Mouse (Mus musculus) embryonic facial prominence, embryonic 12.5 days (tissue): ENCODE results near the gene Gm15217. TPM values are rescaled to one million over a fixed set of nuclear protein-coding genes. Genes with fewer than 3 reads are reported as not detected.
A peak's percentile ranks its signal among the peaks of the same experiment; 100 is the strongest.

Experiments
- ATAC-seq: fragments of 200-750 bp; cut with Nextera tagmentation; 2 replicates; pipeline ENCODE4 v1.8.0; 2017; ENCODE audit not compliant: insufficient number of reproducible peaks, insufficient read depth, low FRiP score, low TSS enrichment
- H3K27ac ChIP-seq: fragments of 300-500 bp; sonication (generic); 2 replicates; pipeline ENCODE4 v1.5.1; 2016; ENCODE audit warnings: mild to moderate bottlenecking
- H3K27me3 ChIP-seq: fragments of 300-500 bp; sonication (generic); 2 replicates; pipeline ENCODE4 v1.6.1; 2016; ENCODE audit warnings: mild to moderate bottlenecking, moderate library complexity
- H3K36me3 ChIP-seq: fragments of 300-500 bp; sonication (generic); 2 replicates; pipeline ENCODE4 v1.6.1; 2016; ENCODE audit warnings: mild to moderate bottlenecking
- H3K4me1 ChIP-seq: fragments of 300-500 bp; sonication (generic); 2 replicates; pipeline ENCODE4 v1.6.1; 2016
- H3K4me2 ChIP-seq: fragments of 300-500 bp; sonication (generic); replicated peaks from 2 replicates; pipeline ENCODE4 v1.6.1; 2016; ENCODE audit warnings: mild to moderate bottlenecking, moderate library complexity
- H3K4me3 ChIP-seq: fragments of 300-500 bp; sonication (generic); 2 replicates; pipeline ENCODE4 v1.5.1; 2016; ENCODE audit warnings: mild to moderate bottlenecking
- H3K9ac ChIP-seq: fragments of 300-500 bp; sonication (generic); 2 replicates; pipeline ENCODE4 v1.6.1; 2016; ENCODE audit warnings: mild to moderate bottlenecking, moderate library complexity
- H3K9me3 ChIP-seq: fragments of 300-500 bp; sonication (generic); 2 replicates; pipeline ENCODE4 v1.6.1; 2016; ENCODE audit warnings: mild to moderate bottlenecking, moderate library complexity
- WGBS: fragments of 180-500 bp; shearing (Covaris S2); methylation state at CpG from one replicate; pipeline ENCODE4 v1.1.7; 2016; 5-methylcytosine and 5-hydroxymethylcytosine counted together
- polyA plus RNA-seq: library from polyadenylated mRNA; unstranded; fragments of >200 nt; fragmentation: Nextera tagmentation; extraction: Ambion mirVana; gene quantifications from 2 replicates; pipeline ENCODE4 v1.2.1, GENCODE M21; 2016

Gm15217 gene
- polyA plus RNA-seq = 0.23 and 0.36 TPM in 2 replicates

DNA sequence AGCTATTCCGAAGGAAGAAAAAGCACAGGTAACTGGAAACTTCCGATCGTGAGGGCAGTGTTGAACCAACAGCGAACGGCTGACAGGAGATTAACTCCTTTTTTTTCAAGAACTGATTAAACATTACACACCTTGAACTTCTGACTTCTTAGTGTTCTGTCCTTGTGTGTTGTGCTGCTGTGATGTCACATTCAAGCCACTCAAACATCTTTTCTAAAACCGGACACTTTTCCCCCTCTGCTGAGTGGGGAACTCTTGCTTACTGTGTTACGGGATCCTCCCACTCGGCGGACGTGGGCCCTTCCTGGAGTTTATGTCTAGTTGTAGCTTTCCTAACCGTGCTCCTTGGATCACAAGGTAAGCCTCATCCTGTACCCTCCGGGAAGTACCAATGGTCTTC lies at the start of gene Gm15217:
Gm15217 (plus strand) TSS at position 130 of the 400 bp plus-strand sequence.
- Histone ChIP-seq H3K4me1 (peaks cover 31% of the 10 kb centered on the region), H3K27me3 (0 out of 2 replicates have a peak, but pooled peaks cover 2% of the 10 kb centered on the region), H3K9ac (peak within 1 kb of the TSS; percentile 43), H3K27ac (peak within 1 kb of the TSS; percentile 47; the same call in 1 of the 2 replicates), H3K36me3 (peaks cover 14% of the 10 kb centered on the region), H3K4me2 (peak within 1 kb of the TSS; percentile 60), H3K4me3 (peak within 1 kb of the TSS; percentile 25), H3K9me3 (no peaks in the 10 kb centered on the region)
- 80% methylated on average over 12 of the region's 12 CpGs for WGBS
- ATAC-seq = no peak

DNA sequence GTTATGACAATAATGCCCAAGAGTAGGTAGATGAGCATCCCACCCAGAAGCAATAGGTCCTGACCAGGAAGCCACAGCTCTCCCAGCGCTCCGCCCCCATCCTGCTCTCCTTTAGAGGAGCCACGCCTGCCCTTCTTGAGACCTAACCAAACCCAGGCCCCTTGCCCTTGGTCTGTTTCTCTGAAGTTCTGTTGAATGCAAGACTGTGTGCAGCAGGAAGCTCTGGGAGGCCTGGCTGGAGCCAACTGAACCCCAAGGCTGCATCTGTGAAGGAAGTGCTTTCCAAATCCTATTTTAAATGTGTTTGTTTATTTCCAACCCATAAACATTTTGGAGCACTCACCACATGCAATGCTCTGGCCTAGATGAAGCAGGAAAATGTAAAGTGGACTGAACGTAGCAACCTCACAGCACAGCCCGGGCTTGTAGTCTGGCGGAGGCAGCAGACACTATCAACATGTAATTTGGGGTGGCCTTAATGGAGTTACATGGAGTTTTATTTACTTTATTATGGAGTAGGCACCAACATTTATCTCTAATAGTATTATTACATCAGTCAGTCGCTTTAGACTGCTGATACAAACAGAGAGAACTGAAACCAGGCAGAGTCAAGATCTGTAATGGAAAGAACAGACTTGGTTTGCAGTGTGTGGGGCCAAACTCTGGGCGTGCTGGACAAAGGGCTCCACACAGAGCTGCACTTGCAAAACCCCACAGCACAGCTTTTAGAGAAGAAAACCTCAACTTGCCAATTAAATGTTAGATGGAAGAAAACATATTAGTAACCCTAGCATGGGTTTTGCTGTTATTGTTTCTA lies 45.6 kb upstream of the Gm15217 start:
- H3K9ac ChIP-seq = no peak overlapping the region
- WGBS = 76% methylated on average over 8 of the region's 8 CpGs
- no peak for ATAC-seq
- no peaks in the 10 kb centered on the region for H3K27me3 ChIP-seq
- H3K9me3 ChIP-seq = no peaks in the 10 kb centered on the region
- no peak overlapping the region for H3K4me2 ChIP-seq
- H3K4me1 ChIP-seq = no peaks in the 10 kb centered on the region
- H3K27ac ChIP-seq = no peak overlapping the region
- no peak overlapping the region for H3K4me3 ChIP-seq
- H3K36me3 ChIP-seq = no peaks in the 10 kb centered on the region

DNA sequence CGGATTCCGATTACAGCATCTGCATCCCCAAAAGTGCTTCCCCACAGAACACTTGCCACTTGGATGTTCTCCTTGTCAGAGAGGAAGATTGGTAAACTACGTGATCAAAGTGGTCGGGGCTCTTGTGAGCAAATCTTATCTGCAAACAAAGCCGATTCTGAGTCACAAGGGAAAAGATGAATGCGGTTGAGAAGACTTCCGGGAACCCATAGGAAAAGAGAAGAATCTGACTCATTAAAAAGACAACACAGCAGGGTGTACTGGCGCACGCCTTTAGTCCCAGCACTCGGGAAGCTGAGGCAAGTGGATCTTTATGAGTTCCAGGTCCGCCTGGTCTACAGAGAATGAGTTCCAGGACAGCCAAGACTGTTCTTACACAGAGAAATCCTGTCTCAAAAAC lies 40.4 kb upstream of the Gm15217 start:
- H3K4me2 ChIP-seq = no peak overlapping the region
- no peak overlapping the region for H3K9ac ChIP-seq
- no peaks in the 10 kb centered on the region for H3K9me3 ChIP-seq
- WGBS = 80% methylated on average over 11 of the region's 11 CpGs
- no peak overlapping the region for H3K4me3 ChIP-seq
- no peaks in the 10 kb centered on the region for H3K36me3 ChIP-seq
- H3K27me3 ChIP-seq = no peaks in the 10 kb centered on the region
- H3K27ac ChIP-seq = no peak overlapping the region
- ATAC-seq = no peak
- H3K4me1 ChIP-seq = no peaks in the 10 kb centered on the region

DNA sequence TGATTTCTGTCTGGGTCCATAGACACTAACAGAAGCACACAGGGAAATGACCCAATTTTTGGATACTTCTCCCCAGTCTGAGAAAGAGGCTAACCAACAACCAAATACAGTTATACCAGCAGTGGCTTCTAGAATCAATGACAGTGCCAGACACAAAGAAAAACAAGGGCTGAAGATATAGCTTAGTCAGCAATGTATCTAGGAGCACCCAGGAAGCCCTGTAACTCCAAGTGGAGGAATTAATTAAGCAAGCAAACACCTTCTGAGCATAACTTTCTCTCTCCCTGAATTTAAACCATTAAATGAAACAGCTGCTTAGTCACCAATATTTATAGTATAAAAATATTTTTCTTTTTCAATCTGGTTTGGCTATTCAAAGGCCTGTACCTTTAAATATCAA lies 34.5 kb upstream of the Gm15217 start:
- H3K4me3 ChIP-seq = no peak overlapping the region
- H3K9me3 ChIP-seq = peaks cover 6% of the 10 kb centered on the region; the same call in 1 of the 2 replicates
- H3K9ac ChIP-seq = no peak overlapping the region
- no peak overlapping the region for H3K4me2 ChIP-seq
- H3K36me3 ChIP-seq = no peaks in the 10 kb centered on the region
- H3K27ac ChIP-seq = no peak overlapping the region
- H3K4me1 ChIP-seq = no peaks in the 10 kb centered on the region
- H3K27me3 ChIP-seq = no peaks in the 10 kb centered on the region
- no peak for ATAC-seq

DNA sequence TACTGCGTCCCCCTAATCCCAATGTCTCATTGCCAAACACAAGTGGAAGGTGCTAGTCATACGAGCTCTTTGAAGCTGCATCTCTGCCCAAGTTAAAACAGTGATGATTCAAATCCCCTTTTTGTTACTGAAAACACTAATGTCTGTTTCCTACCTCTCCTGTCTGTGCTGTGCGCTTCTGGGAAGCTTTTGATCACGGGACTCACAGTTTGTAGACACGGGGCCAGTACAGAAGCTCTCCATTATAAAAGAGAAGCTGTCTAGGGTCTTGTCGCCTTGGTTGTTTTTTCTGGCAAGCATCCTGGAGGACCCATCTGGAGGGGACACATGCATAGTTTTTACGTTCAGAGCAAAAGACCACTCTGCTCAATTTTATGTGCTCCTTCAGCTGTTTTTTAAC lies 21.9 kb upstream of the Gm15217 start:
- ATAC-seq = no peak

DNA sequence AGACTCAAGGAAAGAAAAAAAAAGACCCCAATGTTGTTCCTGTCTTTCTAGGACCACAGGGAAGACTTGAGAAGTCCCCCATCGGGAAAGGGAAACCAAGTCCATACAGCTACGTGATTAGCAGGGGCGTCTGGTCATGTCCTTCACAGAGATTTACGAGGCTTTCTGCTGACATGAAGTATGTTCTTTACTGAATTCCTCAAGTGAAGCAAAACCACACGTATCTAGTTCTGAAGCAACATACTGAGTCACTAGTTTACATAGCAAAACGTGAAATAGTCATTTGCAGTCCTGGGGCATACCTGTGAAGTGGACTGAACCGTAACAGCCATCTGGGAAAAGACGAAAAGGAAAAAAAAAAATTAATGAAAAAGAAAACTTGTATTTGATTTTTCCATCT lies 21.5 kb upstream of the Gm15217 start:
- Histone ChIP-seq H3K4me1 (no peaks in the 10 kb centered on the region), H3K4me2 (no peak overlapping the region), H3K9me3 (no peaks in the 10 kb centered on the region), H3K27ac (no peak overlapping the region), H3K9ac (no peak overlapping the region), H3K36me3 (no peaks in the 10 kb centered on the region), H3K27me3 (no peaks in the 10 kb centered on the region), H3K4me3 (no peak overlapping the region)
- WGBS = 79% methylated on average over 8 of the region's 8 CpGs
- ATAC-seq = no peak

More for the DNA sequence above, 21.9 kb upstream of the Gm15217 start:
- Histone ChIP-seq H3K9me3 (no peaks in the 10 kb centered on the region), H3K4me1 (no peaks in the 10 kb centered on the region), H3K27me3 (no peaks in the 10 kb centered on the region), H3K4me2 (no peak overlapping the region), H3K4me3 (no peak overlapping the region), H3K27ac (no peak overlapping the region), H3K36me3 (no peaks in the 10 kb centered on the region), H3K9ac (no peak overlapping the region)
- 74% methylated on average over 7 of the region's 7 CpGs for WGBS

DNA sequence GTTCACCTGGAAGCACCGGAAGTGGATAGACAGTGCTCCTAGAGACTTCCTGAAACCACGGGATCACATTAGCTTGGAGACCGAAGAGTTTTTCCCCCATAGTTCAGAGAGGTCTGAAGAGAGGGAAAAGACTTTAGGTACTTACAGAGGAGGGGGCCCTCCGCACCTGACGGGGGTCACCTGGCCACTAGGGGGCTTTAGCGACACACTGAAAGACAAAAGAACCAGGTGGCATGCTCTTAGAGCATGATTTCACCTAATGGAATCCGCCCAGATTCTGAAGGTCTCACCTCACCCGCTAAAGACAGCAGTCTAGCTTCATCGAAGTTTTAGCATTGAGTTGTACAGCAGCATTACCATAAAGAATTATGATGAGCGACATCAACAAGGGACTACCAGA lies 16.0 kb upstream of the Gm15217 start:
- Histone ChIP-seq H3K4me2 (0 out of 2 replicates have a peak overlapping the region, but pooled peaks have one; percentile 3), H3K4me1 (0 out of 2 replicates have a peak, but pooled peaks cover 4% of the 10 kb centered on the region), H3K27me3 (no peaks in the 10 kb centered on the region), H3K36me3 (no peaks in the 10 kb centered on the region), H3K4me3 (no peak overlapping the region), H3K27ac (no peak overlapping the region), H3K9me3 (no peaks in the 10 kb centered on the region), H3K9ac (no peak overlapping the region)
- ATAC-seq = no peak
- 34% methylated on average over 10 of the region's 10 CpGs for WGBS

DNA sequence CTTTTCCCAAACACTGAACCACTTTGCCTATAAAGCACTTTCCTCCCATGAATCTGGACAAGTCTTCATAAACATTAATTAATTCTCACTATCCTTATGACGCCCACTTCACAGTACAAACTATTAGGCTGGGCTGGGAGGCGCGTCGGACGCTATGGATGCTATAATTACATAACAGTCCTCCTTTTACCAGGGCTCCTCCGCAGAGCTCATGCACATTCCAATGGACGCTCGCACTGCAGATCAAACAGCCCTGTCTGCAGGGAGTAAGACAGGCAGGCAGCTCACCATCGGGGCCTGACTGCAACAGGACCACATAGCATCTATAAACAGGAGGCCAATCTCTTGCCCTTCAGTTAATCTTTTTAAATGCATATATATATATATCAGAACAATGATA lies 6.8 kb upstream of the Gm15217 start:
- no peaks in the 10 kb centered on the region for H3K9me3 ChIP-seq
- H3K9ac ChIP-seq = no peak overlapping the region
- H3K27ac ChIP-seq = no peak overlapping the region
- ATAC-seq = no peak
- 27% methylated on average over 9 of the region's 9 CpGs for WGBS
- H3K4me2 ChIP-seq = no peak overlapping the region
- no peaks in the 10 kb centered on the region for H3K36me3 ChIP-seq
- 0 out of 2 replicates have a peak, but pooled peaks cover 4% of the 10 kb centered on the region for H3K27me3 ChIP-seq
- H3K4me3 ChIP-seq = no peak overlapping the region
- H3K4me1 ChIP-seq = no peaks in the 10 kb centered on the region

DNA sequence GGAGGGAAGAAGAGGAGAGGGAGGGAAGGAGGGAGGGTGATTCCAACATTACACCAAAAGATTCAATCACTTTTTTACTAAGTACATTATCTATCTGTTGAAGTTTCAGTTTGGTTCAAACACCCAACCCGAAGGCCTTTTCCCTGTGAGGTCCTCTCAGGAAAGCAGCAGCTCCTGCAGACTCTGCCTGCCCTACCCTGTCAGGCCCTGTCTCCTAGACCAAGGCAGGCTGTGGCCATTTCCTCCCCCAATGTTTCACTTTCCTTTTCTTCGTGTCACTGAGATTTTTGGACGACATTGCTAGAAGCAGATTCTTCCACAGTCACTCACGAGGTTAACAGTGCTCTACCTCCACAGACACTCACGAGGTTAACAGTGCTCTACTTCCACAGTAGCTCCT lies 3.4 kb upstream of the Gm15217 start:
- Histone ChIP-seq H3K9ac (no peak overlapping the region), H3K4me3 (no peak overlapping the region), H3K36me3 (no peaks in the 10 kb centered on the region), H3K27me3 (0 out of 2 replicates have a peak, but pooled peaks cover 6% of the 10 kb centered on the region), H3K4me1 (peaks cover 11% of the 10 kb centered on the region), H3K9me3 (no peaks in the 10 kb centered on the region), H3K4me2 (no peak overlapping the region), H3K27ac (no peak overlapping the region)
- 72% methylated on average over 5 of the region's 5 CpGs for WGBS
- ATAC-seq = no peak

DNA sequence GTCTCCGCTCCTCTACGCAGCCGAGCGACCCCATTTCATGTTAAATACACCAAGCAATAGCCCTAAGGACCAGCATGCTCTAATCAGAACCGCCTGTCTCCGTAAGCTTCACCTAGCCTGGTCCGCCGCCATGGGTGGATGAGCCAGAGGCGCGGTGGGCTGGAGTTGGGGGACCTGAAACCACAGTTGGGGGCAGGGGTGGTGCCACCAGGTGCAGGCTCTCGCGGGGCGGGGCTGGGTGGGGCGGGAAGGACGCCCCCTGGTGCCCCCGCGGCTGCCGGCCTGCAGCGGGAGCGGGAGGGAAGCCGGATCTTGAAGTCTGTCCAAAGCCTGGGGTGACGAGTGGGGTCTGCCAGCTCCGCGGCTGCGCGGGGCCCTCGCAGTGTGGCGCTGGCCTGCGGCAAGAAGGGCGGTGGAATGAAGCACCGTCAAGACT lies 1.1 kb downstream of the Gm15217 start:
- Histone ChIP-seq H3K27me3 (0 out of 2 replicates have a peak, but pooled peaks cover 2% of the 10 kb centered on the region), H3K36me3 (peaks cover 16% of the 10 kb centered on the region), H3K4me2 (peak overlapping the region; percentile 60), H3K9me3 (no peaks in the 10 kb centered on the region), H3K9ac (peak overlapping the region; percentile 43), H3K4me1 (peaks cover 37% of the 10 kb centered on the region), H3K4me3 (peak overlapping the region; percentile 25), H3K27ac (peak overlapping the region; percentile 47; the same call in 1 of the 2 replicates)
- WGBS = 3% methylated on average over 31 of the region's 31 CpGs
- ATAC-seq = no peak

DNA sequence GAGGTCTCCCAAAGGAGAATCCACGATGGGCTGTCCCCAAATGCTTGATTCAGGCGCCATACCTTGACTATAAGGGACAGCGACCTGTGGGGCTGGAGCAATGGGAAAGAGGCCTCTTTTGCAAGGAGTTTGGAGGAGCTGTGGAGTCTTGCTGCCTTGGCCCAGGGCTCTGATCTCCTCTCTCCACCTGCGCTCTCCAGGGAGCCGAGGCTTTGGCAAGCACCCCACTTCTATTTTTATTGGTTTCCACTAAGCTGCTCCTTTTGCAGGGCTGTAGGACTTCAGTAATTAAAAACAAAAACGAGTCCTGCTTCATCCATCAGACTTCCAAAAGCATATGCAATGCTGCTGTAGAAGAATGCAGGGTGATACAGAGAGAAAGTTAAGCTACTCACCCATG lies 2.2 kb downstream of the Gm15217 start:
- Histone ChIP-seq H3K27ac (0 out of 2 replicates have a peak overlapping the region, but pooled peaks have one; percentile 4), H3K4me3 (no peak overlapping the region), H3K9ac (no peak overlapping the region), H3K4me2 (no peak overlapping the region), H3K4me1 (peaks cover 39% of the 10 kb centered on the region), H3K36me3 (peaks cover 16% of the 10 kb centered on the region), H3K27me3 (0 out of 2 replicates have a peak, but pooled peaks cover 2% of the 10 kb centered on the region), H3K9me3 (no peaks in the 10 kb centered on the region)
- 39% methylated on average over 6 of the region's 6 CpGs for WGBS
- ATAC-seq = no peak
